In genomic region chr1:136952609-136953311, GRCm38 (mm10) we compare ENCODE assay signal across 8 mouse cellular contexts. TPM values are rescaled to one million over a fixed set of nuclear protein-coding genes. Genes with fewer than 3 reads are reported as not detected.
A peak's percentile ranks its signal among the peaks of the same experiment; 100 is the strongest.
DNase-seq lines count a peak whose midpoint lies in the region; ATAC-seq lines count a peak whose summit lies in the region.

No protein-coding gene starts in this region.

- peaks cover 36% of the 10 kb centered on the region for H3K4me1 ChIP-seq in heart, embryonic 13.5 days
- peaks cover 32% of the 10 kb centered on the region for H3K4me1 ChIP-seq in limb, embryonic 13.5 days

- H3K27ac ChIP-seq in heart, embryonic 13.5 days (replicated peaks) = no peak overlapping the region
- no peak overlapping the region for H3K27ac ChIP-seq in limb, embryonic 13.5 days

- peak overlapping the region; percentile 86 for H3K4me2 ChIP-seq in heart, embryonic 13.5 days
- peak overlapping the region; percentile 67 for H3K4me2 ChIP-seq in limb, embryonic 13.5 days (replicated peaks)

- WGBS in heart, embryonic 13.5 days = under 1% methylated on average over 39 of the region's 39 CpGs
- WGBS in limb, embryonic 13.5 days = 2% methylated on average over 39 of the region's 39 CpGs

- peaks cover 98% of the 10 kb centered on the region for H3K27me3 ChIP-seq in heart, embryonic 13.5 days (replicated peaks)
- peaks cover 98% of the 10 kb centered on the region for H3K27me3 ChIP-seq in limb, embryonic 13.5 days

- H3K9me3 ChIP-seq in heart, embryonic 13.5 days = no peaks in the 10 kb centered on the region
- H3K9me3 ChIP-seq in limb, embryonic 13.5 days = no peaks in the 10 kb centered on the region

- peak; percentile 84 for DNase-seq in heart, adult 11 months
- no peak for DNase-seq in heart, adult 8-10 months (ENCODE audit: low spot score)
- DNase-seq in adrenal gland, postnatal 10 days = peak; percentile 44
- DNase-seq in retina, postnatal 1 day = peak; percentile 66
- DNase-seq in urinary bladder, postnatal 14 days (ENCODE audit: low spot score) = no peak
- no peak for DNase-seq in cerebellum, adult 11 months

- H3K9ac ChIP-seq in heart, embryonic 13.5 days = peak overlapping the region; percentile 62
- H3K9ac ChIP-seq in limb, embryonic 13.5 days = peak overlapping the region; percentile 27; the same call in 1 of the 2 replicates

- H3K4me3 ChIP-seq in heart, embryonic 13.5 days = peak overlapping the region; percentile 55
- peak overlapping the region; percentile 40 for H3K4me3 ChIP-seq in limb, embryonic 13.5 days

- no peak for ATAC-seq in heart, embryonic 13.5 days (ENCODE audit: extremely low read depth, insufficient number of reproducible peaks, low FRiP score, low TSS enrichment)
- ATAC-seq in limb, embryonic 13.5 days (ENCODE audit: low FRiP score, low read depth) = peak; percentile 22; the same call in 1 of the 2 replicates

- H3K36me3 ChIP-seq in heart, embryonic 13.5 days = no peaks in the 10 kb centered on the region
- H3K36me3 ChIP-seq in limb, embryonic 13.5 days = no peaks in the 10 kb centered on the region

RNA-seq across cellular contexts. Expression of gene Nr5a2, which starts 7.5 kb away (rescaled TPM):
- 1 to 10 TPM in 1 of 4 experiments, under 1 TPM in 3; 0.41 to 1.1 (median 0.43) TPM for total RNA-seq in heart, adult 8-10 months (2022)
- total RNA-seq in adrenal gland, postnatal 10 days (2021) = 1 to 10 TPM; 6.1 to 7.6 TPM
- 0.39 and 0.40 TPM in 2 replicates for polyA plus RNA-seq in heart, embryonic 13.5 days (2015; fragmentation: Nextera tagmentation; extraction: Ambion mirVana)
- 0.31 and 1.2 TPM in 2 replicates for polyA plus RNA-seq in limb, embryonic 13.5 days (2015; fragmentation: Nextera tagmentation; extraction: Ambion mirVana)

Comparison
In these comparisons a context has a peak if more than half of its experiments do, and no peak if none do; other contexts are left out.
1. DNase-seq: peak in heart, adult 11 months (single experiment), adrenal gland, postnatal 10 days (single experiment) and retina, postnatal 1 day (single experiment); none in heart, adult 8-10 months (single experiment), urinary bladder, postnatal 14 days (single experiment) and cerebellum, adult 11 months (single experiment).